28 mouse cellular contexts compared by ENCODE assay signal in genomic region chr10:43623510-43623909, GRCm38 (mm10). TPM values are rescaled to one million over a fixed set of nuclear protein-coding genes. Genes with fewer than 3 reads are reported as not detected.
DNase-seq lines count a peak whose midpoint lies in the region; ATAC-seq and TF ChIP-seq lines count a peak whose summit lies in the region.
"Had no signal": no experiment of that assay in that cellular context is flagged by ENCODE, and none has a peak within 500 bp of the region (broad histone marks: within the 10 kb centered on the region; RNA-seq: fewer than 3 reads in every experiment).

No protein-coding gene starts in this region.

- peaks cover 9% of the 10 kb centered on the region for H3K9me3 ChIP-seq in liver, embryonic 13.5 days (replicated peaks)
- H3K9me3 ChIP-seq in liver, embryonic 11.5 days (ENCODE audit: control insufficient read depth, low read length): peaks cover 6% of the 10 kb centered on the region; the same call in 1 of the 2 replicates
- H3K9me3 ChIP-seq in limb, embryonic 11.5 days (ENCODE audit: control insufficient read depth, low read length): no peaks in the 10 kb centered on the region; the same call in 1 of the 2 replicates
- peaks cover 7% of the 10 kb centered on the region for H3K9me3 ChIP-seq in liver, embryonic 16.5 days (replicated peaks; ENCODE audit: control insufficient read depth, low read length)
- H3K9me3 ChIP-seq: embryonic facial prominence, embryonic 10.5 days; embryonic facial prominence, embryonic 13.5 days; forebrain, embryonic 12.5 days; forebrain, embryonic 15.5 days; heart, embryonic 13.5 days had no signal

- H3K36me3 ChIP-seq in liver, embryonic 13.5 days: peaks cover 20% of the 10 kb centered on the region
- H3K36me3 ChIP-seq in liver, embryonic 11.5 days (ENCODE audit: control insufficient read depth, insufficient read depth, low read length): no peaks in the 10 kb centered on the region
- H3K36me3 ChIP-seq in testis, adult 2 months (ENCODE audit: control insufficient read depth, insufficient read depth, low read length): no peaks in the 10 kb centered on the region
- no peaks in the 10 kb centered on the region for H3K36me3 ChIP-seq in limb, embryonic 11.5 days (ENCODE audit: control insufficient read depth, insufficient read depth, low read length)
- peaks cover 8% of the 10 kb centered on the region for H3K36me3 ChIP-seq in liver, embryonic 16.5 days (ENCODE audit: control insufficient read depth, insufficient read depth)
- H3K36me3 ChIP-seq: embryonic facial prominence, embryonic 10.5 days; embryonic facial prominence, embryonic 13.5 days; forebrain, embryonic 12.5 days; forebrain, embryonic 15.5 days; heart, embryonic 10.5 days; heart, embryonic 13.5 days had no signal

- peak; percentile 51; the same call in 1 of the 2 replicates for TF ChIP-seq POLR2A in testis, adult 2 months (IDR thresholded peaks at IDR 0.05; ENCODE audit: control insufficient read depth, low read depth, low read length)

- H3K27ac ChIP-seq in liver, embryonic 13.5 days: peak overlapping the region; percentile 93
- no peak overlapping the region for H3K27ac ChIP-seq in liver, embryonic 11.5 days (ENCODE audit: low read depth, low read length)
- no peak overlapping the region for H3K27ac ChIP-seq in testis, adult 2 months (ENCODE audit: control insufficient read depth, insufficient read depth, low read depth, low read length)
- H3K27ac ChIP-seq in limb, embryonic 11.5 days (replicated peaks; ENCODE audit: low read depth, low read length): peak overlapping the region; percentile 66
- H3K27ac ChIP-seq in liver, embryonic 16.5 days (ENCODE audit: low read length): peak overlapping the region; percentile 39
- H3K27ac ChIP-seq: embryonic facial prominence, embryonic 10.5 days; embryonic facial prominence, embryonic 13.5 days; forebrain, embryonic 12.5 days; forebrain, embryonic 15.5 days; heart, embryonic 10.5 days; heart, embryonic 13.5 days; hindbrain, embryonic 14.5 days had no signal

- TF ChIP-seq CTCF in testis, adult 2 months (IDR thresholded peaks at IDR 0.05; ENCODE audit: control insufficient read depth, insufficient read depth, insufficient replicate concordance, low read depth, low read length): no peak

- H3K27me3 ChIP-seq in liver, embryonic 13.5 days: no peaks in the 10 kb centered on the region
- no peaks in the 10 kb centered on the region for H3K27me3 ChIP-seq in liver, embryonic 11.5 days (replicated peaks; ENCODE audit: control insufficient read depth, insufficient read depth, low read length)
- H3K27me3 ChIP-seq in testis, adult 2 months (ENCODE audit: control insufficient read depth, insufficient read depth, low read length): no peaks in the 10 kb centered on the region
- H3K27me3 ChIP-seq in limb, embryonic 11.5 days (ENCODE audit: control insufficient read depth, insufficient read depth, low read length): no peaks in the 10 kb centered on the region
- H3K27me3 ChIP-seq in liver, embryonic 16.5 days (ENCODE audit: control insufficient read depth, insufficient read depth, low read depth, low read length): no peaks in the 10 kb centered on the region
- H3K27me3 ChIP-seq: embryonic facial prominence, embryonic 13.5 days; forebrain, embryonic 12.5 days; forebrain, embryonic 15.5 days; heart, embryonic 13.5 days had no signal

- no peak overlapping the region for H3K4me3 ChIP-seq in liver, embryonic 13.5 days (replicated peaks)
- H3K4me3 ChIP-seq in liver, embryonic 11.5 days (ENCODE audit: low read depth, low read length): no peak overlapping the region
- peak overlapping the region; percentile 59 for H3K4me3 ChIP-seq in testis, adult 2 months (ENCODE audit: control insufficient read depth, low read depth, low read length)
- no peak overlapping the region for H3K4me3 ChIP-seq in limb, embryonic 11.5 days (ENCODE audit: low read depth, low read length)
- H3K4me3 ChIP-seq in liver, embryonic 16.5 days (ENCODE audit: low read depth, low read length): no peak overlapping the region
- H3K4me3 ChIP-seq: embryonic facial prominence, embryonic 10.5 days; embryonic facial prominence, embryonic 13.5 days; erythroblast, embryonic 14.5 days; forebrain, embryonic 12.5 days; forebrain, embryonic 15.5 days; heart, embryonic 10.5 days; heart, embryonic 13.5 days had no signal

- no peak overlapping the region for H3K9ac ChIP-seq in liver, embryonic 13.5 days
- no peak overlapping the region for H3K9ac ChIP-seq in liver, embryonic 11.5 days (ENCODE audit: low read depth, low read length)
- H3K9ac ChIP-seq in limb, embryonic 11.5 days (ENCODE audit: low read length): no peak overlapping the region
- H3K9ac ChIP-seq in liver, embryonic 16.5 days (ENCODE audit: low read depth, low read length): no peak overlapping the region
- H3K9ac ChIP-seq: embryonic facial prominence, embryonic 13.5 days; forebrain, embryonic 12.5 days; forebrain, embryonic 15.5 days; heart, embryonic 13.5 days; hindbrain, embryonic 14.5 days had no signal

- no peak overlapping the region; the same call in 1 of the 2 replicates for H3K4me2 ChIP-seq in liver, embryonic 13.5 days
- H3K4me2 ChIP-seq in liver, embryonic 11.5 days: no peak overlapping the region
- H3K4me2 ChIP-seq in limb, embryonic 11.5 days (ENCODE audit: low read depth, severe bottlenecking): no peak overlapping the region
- H3K4me2 ChIP-seq in liver, embryonic 16.5 days (ENCODE audit: low read depth, low read length): no peak overlapping the region
- H3K4me2 ChIP-seq: embryonic facial prominence, embryonic 13.5 days; forebrain, embryonic 12.5 days; forebrain, embryonic 15.5 days; heart, embryonic 13.5 days; hindbrain, embryonic 14.5 days had no signal

- WGBS in liver, embryonic 13.5 days (ENCODE audit: insufficient replicate concordance): 77% methylated on average over 8 of the region's 8 CpGs
- WGBS in liver, embryonic 11.5 days: 81% methylated on average over 8 of the region's 8 CpGs
- WGBS in limb, embryonic 11.5 days: 90% methylated on average over 8 of the region's 8 CpGs
- 80% methylated on average over 8 of the region's 8 CpGs for WGBS in liver, embryonic 16.5 days (ENCODE audit: insufficient replicate concordance)

- peaks cover 90% of the 10 kb centered on the region for H3K4me1 ChIP-seq in liver, embryonic 13.5 days (replicated peaks)
- H3K4me1 ChIP-seq in liver, embryonic 11.5 days (replicated peaks; ENCODE audit: control insufficient read depth, insufficient read depth, low read length): peaks cover 6% of the 10 kb centered on the region
- no peaks in the 10 kb centered on the region; the same call in 1 of the 2 replicates for H3K4me1 ChIP-seq in testis, adult 2 months (ENCODE audit: control insufficient read depth, insufficient read depth, low read length)
- H3K4me1 ChIP-seq in limb, embryonic 11.5 days (ENCODE audit: control insufficient read depth, insufficient read depth, low read length): peaks cover 28% of the 10 kb centered on the region
- peaks cover 62% of the 10 kb centered on the region for H3K4me1 ChIP-seq in liver, embryonic 16.5 days (ENCODE audit: control insufficient read depth, low read depth, low read length)
- H3K4me1 ChIP-seq: heart, embryonic 10.5 days had no signal

- ATAC-seq in liver, embryonic 13.5 days (ENCODE audit: low read depth): no peak
- no peak for ATAC-seq in liver, embryonic 11.5 days (replicated peaks; ENCODE audit: low FRiP score)
- no peak for ATAC-seq in limb, embryonic 11.5 days (ENCODE audit: insufficient number of reproducible peaks, low FRiP score, low TSS enrichment, low read depth)
- ATAC-seq in liver, embryonic 16.5 days (ENCODE audit: low read depth): no peak
- ATAC-seq: activated CD4-positive, CD25-positive, alpha-beta regulatory T cell, adult 4 months; forebrain, embryonic 15.5 days had no signal

- no peak for DNase-seq in liver, embryonic 13.5 days
- no peak for DNase-seq in liver, embryonic 11.5 days (ENCODE audit: low spot score)
- DNase-seq in testis, postnatal 14 days (ENCODE audit: low spot score): no peak
- DNase-seq in limb, embryonic 11.5 days (ENCODE audit: low spot score): no peak
- no peak for DNase-seq in heart, adult 8-10 months (ENCODE audit: low spot score)
- DNase-seq in lung, postnatal 25 days (ENCODE audit: low spot score): no peak
- DNase-seq: adrenal gland, adult 8-10 months; adrenal gland, postnatal 25 days; cerebellum, adult 11-12 months; cerebellum, adult 8-10 months; cerebellum, postnatal 10 days; cerebellum, postnatal 36 days; embryo, embryonic 11 days; gastrocnemius, postnatal 10 days; gastrocnemius, postnatal 36 days; heart, postnatal 14 days; heart, postnatal 4 days had no signal

RNA-seq across cellular contexts. Expression of gene Cd24a, which starts 45.4 kb away (rescaled TPM):
- polyA plus RNA-seq in liver, embryonic 13.5 days (2015; fragmentation: Nextera tagmentation; extraction: Ambion mirVana): 899 and 1,125 TPM in 2 replicates
- polyA plus RNA-seq in liver, embryonic 11.5 days (2014; fragmentation: Nextera tagmentation; extraction: Ambion mirVana): 420 and 459 TPM in 2 replicates
- polyA plus RNA-seq in testis, adult 2 months (2012; rRNA removed): 3.9 and 12.4 TPM in 2 replicates
- 795 and 838 TPM in 2 replicates for polyA plus RNA-seq in limb, embryonic 11.5 days (2014; fragmentation: Nextera tagmentation; extraction: Ambion mirVana)
- polyA plus RNA-seq in liver, embryonic 16.5 days (2015; fragmentation: Nextera tagmentation; extraction: Ambion mirVana): 927 and 938 TPM in 2 replicates
- total RNA-seq in heart, adult 8-10 months (2022): 10 to 100 TPM in 1 of 4 experiments, 1 to 10 TPM in 3; 2.2 to 12.2 (median 3.4) TPM

Comparison
In these comparisons a context has a peak if more than half of its experiments do, and no peak if none do; other contexts are left out.
1. H3K27ac ChIP-seq: peak in liver, embryonic 13.5 days (single experiment), limb, embryonic 11.5 days (single experiment) and liver, embryonic 16.5 days (single experiment); none in liver, embryonic 11.5 days (single experiment) and testis, adult 2 months (single experiment).
2. RNA of gene Cd24a, which starts 45.4 kb away (polyA plus RNA-seq): 927 to 938 TPM in liver, embryonic 16.5 days, 899 to 1,125 TPM in liver, embryonic 13.5 days, 795 to 838 TPM in limb, embryonic 11.5 days and 420 to 459 TPM in liver, embryonic 11.5 days; 3.9 to 12.4 TPM in testis, adult 2 months; every median in the first group is over 10 times any median in the second.